Mouse (Mus musculus): Measurements from ENCODE around the gene Kyat1. TPM values are rescaled to one million over a fixed set of nuclear protein-coding genes. Genes with fewer than 3 reads are reported as not detected.
"Not testable (repeated sequence)": the region's sequence is repeated elsewhere in the genome, so short reads cannot be mapped to it uniquely, and the experiment has no call there.

Gene Kyat1
- total and polyA plus RNA-seq, 2 experiments from 2014 or later = 14.7 to 22.6 TPM

DNA sequence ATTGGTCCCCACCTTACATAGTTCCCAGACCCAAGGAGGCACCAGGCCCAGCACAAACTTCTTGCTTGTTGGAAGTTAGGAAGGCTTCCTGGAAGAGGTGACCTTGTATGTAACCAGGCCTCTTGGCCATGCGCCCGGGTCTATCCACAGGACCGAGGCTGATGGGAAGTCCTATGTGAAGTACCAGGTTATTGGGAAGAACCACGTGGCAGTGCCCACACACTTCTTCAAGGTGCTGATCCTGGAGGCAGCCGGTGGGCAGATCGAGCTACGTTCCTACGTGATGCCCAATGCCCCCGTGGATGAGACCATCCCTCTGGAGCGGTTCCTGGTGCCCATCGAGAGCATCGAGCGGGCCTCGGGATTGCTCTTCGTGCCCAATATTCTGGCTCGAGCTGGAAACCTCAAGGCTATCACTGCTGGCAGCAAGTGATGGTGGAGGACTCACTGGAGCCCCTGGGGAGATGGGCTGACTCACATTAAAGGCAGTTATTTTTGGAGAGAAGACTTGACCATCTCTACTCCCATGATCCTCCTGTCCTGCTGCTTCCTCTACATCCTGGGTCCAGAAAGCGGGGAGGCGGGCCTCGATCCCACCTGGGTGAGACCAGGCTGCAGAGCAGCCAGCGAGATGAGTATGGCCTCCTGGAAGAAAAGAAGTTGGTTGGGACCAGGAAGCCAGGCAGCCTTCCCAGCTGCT, 32.0 kb downstream of the Kyat1 start:
- H3K27ac ChIP-seq (ENCODE audit: low read depth, low read length) = no peak overlapping the region
- peaks cover 14% of the 10 kb centered on the region for H3K4me1 ChIP-seq (ENCODE audit: insufficient read depth)
- H3K4me2 ChIP-seq (ENCODE audit: low read depth) = no peak overlapping the region
- H3K9me3 ChIP-seq (ENCODE audit: low read length) = no peaks in the 10 kb centered on the region
- WGBS = 97% methylated on average over 20 of the region's 20 CpGs
- peaks cover 26% of the 10 kb centered on the region for H3K36me3 ChIP-seq (ENCODE audit: insufficient read depth)
- no peaks in the 10 kb centered on the region for H3K27me3 ChIP-seq (ENCODE audit: insufficient read depth, low read length)
- no peak for ATAC-seq
- H3K4me3 ChIP-seq (ENCODE audit: low read depth, low read length) = no peak overlapping the region
- DNase-seq = no peak
- H3K9ac ChIP-seq = no peak overlapping the region
- no peak for TF ChIP-seq CTCF (IDR thresholded peaks at IDR 0.05; ENCODE audit: low read depth)

- Histone ChIP-seq H3K4me3 (ENCODE audit: low read depth, low read length) (peak overlapping the region; percentile 72), H3K27ac (ENCODE audit: low read depth, low read length) (peak overlapping the region; percentile 87), H3K36me3 (ENCODE audit: insufficient read depth) (peaks cover 26% of the 10 kb centered on the region), H3K4me2 (ENCODE audit: low read depth) (peak overlapping the region; percentile 86), H3K27me3 (ENCODE audit: insufficient read depth, low read length) (no peaks in the 10 kb centered on the region), H3K4me1 (ENCODE audit: insufficient read depth) (peaks cover 6% of the 10 kb centered on the region; the same call in 1 of the 2 replicates), H3K9me3 (ENCODE audit: low read length) (no peaks in the 10 kb centered on the region), H3K9ac (peak overlapping the region; percentile 75)
- WGBS = 2% methylated on average over 19 of the region's 19 CpGs
- no peak for TF ChIP-seq CTCF (IDR thresholded peaks at IDR 0.05; ENCODE audit: low read depth)
- ATAC-seq (peak; percentile 24), DNase-seq (no peak)
These were observed 33.7 kb downstream of the Kyat1 start for GRCm38 (mm10) chr2:30171997-30172382.

DNA sequence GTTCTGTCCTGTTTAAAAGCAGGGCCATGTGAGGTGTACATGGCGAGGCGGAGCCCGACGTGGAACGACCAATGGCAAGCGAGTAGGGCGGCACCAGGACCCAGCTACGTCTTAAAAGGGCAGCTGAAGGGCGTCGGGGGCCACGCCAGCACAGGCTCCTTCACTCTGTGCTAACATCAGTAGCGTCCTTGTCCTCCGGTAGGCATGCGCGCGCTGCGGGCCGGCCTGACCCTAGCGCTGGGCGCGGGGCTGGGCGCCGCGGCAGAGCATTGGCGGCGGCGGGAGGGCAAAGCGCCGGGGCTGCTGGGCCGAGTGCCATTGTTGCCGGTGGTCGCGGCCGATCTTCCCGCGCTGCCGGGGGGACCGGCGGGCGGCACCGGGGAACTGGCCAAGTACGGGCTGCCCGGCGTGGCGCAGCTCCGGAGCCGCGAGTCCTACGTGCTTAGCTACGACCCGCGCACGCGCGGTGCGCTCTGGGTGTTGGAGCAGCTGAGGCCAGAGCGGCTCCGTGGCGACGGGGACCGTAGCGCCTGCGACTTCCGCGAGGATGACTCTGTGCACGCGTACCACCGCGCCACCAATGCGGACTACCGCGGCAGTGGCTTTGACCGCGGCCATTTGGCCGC, 34.2 kb downstream of the Kyat1 start, which contains the start of gene Endog:
Gene Endog, plus strand, starts transcription at position 123 of the 626 bp plus-strand sequence.
- H3K9ac ChIP-seq = peak within 1 kb of the TSS; percentile 75
- no peaks in the 10 kb centered on the region for H3K9me3 ChIP-seq (ENCODE audit: low read length)
- no peaks in the 10 kb centered on the region for H3K27me3 ChIP-seq (ENCODE audit: insufficient read depth, low read length)
- peak within 1 kb of the TSS; percentile 87 for H3K27ac ChIP-seq (ENCODE audit: low read depth, low read length)
- peak; percentile 92 for DNase-seq
- peak; percentile 97 for ATAC-seq
- peaks cover 6% of the 10 kb centered on the region; the same call in 1 of the 2 replicates for H3K4me1 ChIP-seq (ENCODE audit: insufficient read depth)
- H3K36me3 ChIP-seq (ENCODE audit: insufficient read depth) = peaks cover 25% of the 10 kb centered on the region
- peak within 1 kb of the TSS; percentile 72 for H3K4me3 ChIP-seq (ENCODE audit: low read depth, low read length)
- H3K4me2 ChIP-seq (ENCODE audit: low read depth) = peak within 1 kb of the TSS; percentile 86
- TF ChIP-seq CTCF (IDR thresholded peaks at IDR 0.05; ENCODE audit: low read depth) = no peak
- WGBS = 1% methylated on average over 71 of the region's 75 CpGs

DNA sequence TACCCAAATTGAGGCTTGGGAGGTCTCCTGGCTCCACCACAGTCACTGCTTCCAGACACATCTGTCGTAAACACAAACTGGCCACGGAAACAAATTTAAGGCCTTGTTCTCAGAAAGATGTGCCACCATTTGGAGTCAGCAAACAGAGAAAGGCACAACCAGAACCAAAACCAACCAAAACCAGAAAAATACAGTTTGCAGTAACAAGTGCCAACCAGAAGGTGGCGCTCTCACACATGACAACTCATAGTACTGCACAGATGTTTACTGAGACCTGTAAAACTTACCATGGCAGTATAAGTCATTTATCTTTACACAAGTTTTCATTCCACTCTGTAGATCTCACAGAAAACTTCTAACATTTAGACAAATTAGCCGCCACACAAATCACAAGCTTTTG, 39.0 kb downstream of the Kyat1 start:
- H3K9me3 ChIP-seq (ENCODE audit: low read length) = no peaks in the 10 kb centered on the region
- DNase-seq (no peak), ATAC-seq (no peak)
- TF ChIP-seq CTCF (IDR thresholded peaks at IDR 0.05; ENCODE audit: low read depth) = peak; percentile 57
- H3K4me1 ChIP-seq (ENCODE audit: insufficient read depth) = no peaks in the 10 kb centered on the region
- H3K9ac ChIP-seq = no peak overlapping the region
- H3K36me3 ChIP-seq (ENCODE audit: insufficient read depth) = no peaks in the 10 kb centered on the region
- no peak overlapping the region for H3K27ac ChIP-seq (ENCODE audit: low read depth, low read length)
- 59% methylated on average over 4 of the region's 4 CpGs for WGBS
- H3K4me3 ChIP-seq (ENCODE audit: low read depth, low read length) = no peak overlapping the region
- no peaks in the 10 kb centered on the region for H3K27me3 ChIP-seq (ENCODE audit: insufficient read depth, low read length)
- H3K4me2 ChIP-seq (ENCODE audit: low read depth) = no peak overlapping the region

DNA sequence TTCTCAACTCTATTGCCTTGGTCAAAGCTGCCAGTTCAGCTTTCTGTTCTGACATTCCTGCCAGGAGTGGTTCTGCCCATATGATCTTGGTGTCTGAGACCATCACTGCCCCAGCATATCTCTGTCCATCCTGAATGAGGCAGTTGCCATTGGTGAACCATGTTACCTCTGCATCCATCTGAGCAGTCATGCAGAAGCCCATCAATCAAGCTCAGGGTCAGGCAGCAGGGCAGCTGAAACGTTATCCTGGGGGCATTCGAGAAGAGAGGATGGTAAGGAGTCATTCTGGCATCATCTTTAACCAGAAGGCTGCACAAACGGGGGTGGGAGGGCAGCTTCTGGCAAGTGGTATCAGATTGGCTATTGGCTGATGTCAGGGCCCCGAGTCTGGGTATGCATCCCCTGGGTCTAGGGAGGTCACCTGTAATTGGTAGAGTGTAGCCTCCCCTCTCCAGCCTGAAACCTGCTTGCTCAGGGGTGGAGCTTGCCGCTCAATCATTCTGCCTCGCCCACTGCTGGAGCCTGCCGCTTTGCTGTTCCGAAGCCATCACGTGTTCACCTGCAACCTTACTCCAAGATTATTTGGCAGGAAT, 41.2 kb downstream of the Kyat1 start:
- Histone ChIP-seq H3K4me1 (ENCODE audit: insufficient read depth) (no peaks in the 10 kb centered on the region), H3K9me3 (ENCODE audit: low read length) (no peaks in the 10 kb centered on the region), H3K4me2 (ENCODE audit: low read depth) (no peak overlapping the region), H3K9ac (no peak overlapping the region), H3K27ac (ENCODE audit: low read depth, low read length) (no peak overlapping the region), H3K36me3 (ENCODE audit: insufficient read depth) (no peaks in the 10 kb centered on the region), H3K4me3 (ENCODE audit: low read depth, low read length) (no peak overlapping the region), H3K27me3 (ENCODE audit: insufficient read depth, low read length) (no peaks in the 10 kb centered on the region)
- 65% methylated on average over 9 of the region's 9 CpGs for WGBS
- no peak for ATAC-seq
- no peak for DNase-seq
- TF ChIP-seq CTCF (IDR thresholded peaks at IDR 0.05; ENCODE audit: low read depth) = no peak

GRCm38 (mm10) chr2:30161809-30162208, 43.8 kb downstream of the Kyat1 start:
- no peaks in the 10 kb centered on the region for H3K4me1 ChIP-seq (ENCODE audit: insufficient read depth)
- H3K4me3 ChIP-seq (ENCODE audit: low read depth, low read length) = no peak overlapping the region
- no peak overlapping the region for H3K4me2 ChIP-seq (ENCODE audit: low read depth)
- no peaks in the 10 kb centered on the region for H3K9me3 ChIP-seq (ENCODE audit: low read length)
- no peaks in the 10 kb centered on the region for H3K36me3 ChIP-seq (ENCODE audit: insufficient read depth)
- peak; percentile 53 for ATAC-seq
- no peak overlapping the region for H3K9ac ChIP-seq
- peak; percentile 78 for TF ChIP-seq CTCF (IDR thresholded peaks at IDR 0.05; ENCODE audit: low read depth)
- DNase-seq = peak; percentile 79
- H3K27ac ChIP-seq (ENCODE audit: low read depth, low read length) = no peak overlapping the region
- no peaks in the 10 kb centered on the region for H3K27me3 ChIP-seq (ENCODE audit: insufficient read depth, low read length)

- not testable (repeated sequence) for DNase-seq; H3K27me3 ChIP-seq (ENCODE audit: insufficient read depth, low read length); H3K36me3 ChIP-seq (ENCODE audit: insufficient read depth); H3K4me2 ChIP-seq (ENCODE audit: low read depth); H3K9me3 ChIP-seq (ENCODE audit: low read length); H3K4me3 ChIP-seq (ENCODE audit: low read depth, low read length); H3K4me1 ChIP-seq (ENCODE audit: insufficient read depth); ATAC-seq; H3K27ac ChIP-seq (ENCODE audit: low read depth, low read length); H3K9ac ChIP-seq
- WGBS = 87% methylated on average over 8 of the region's 10 CpGs
These were observed 45.8 kb downstream of the Kyat1 start for GRCm38 (mm10) chr2:30159871-30160270.

All from forebrain, postnatal 0 days (tissue).